Mouse (Mus musculus) CD4-positive, CD25-positive, alpha-beta regulatory T cell, adult 4 months (primary cell): Measurements from ENCODE around the gene Cd2. TPM values are rescaled to one million over a fixed set of nuclear protein-coding genes. Genes with fewer than 3 reads are reported as not detected.

ENCODE experiments used
- ATAC-seq: one replicate; pipeline ENCODE4 v1.8.0; 2017
- polyA plus RNA-seq, 2 experiments: library from polyadenylated mRNA; unstranded; fragments of 100-300 nt; shearing (Covaris generic); gene quantifications; one replicate each; pipeline ENCODE4 v1.2.1; 2017

The Cd2 gene
- polyA plus RNA-seq, 2 experiments from 2014 or later, result 1,558 to 1,756 TPM

DNA sequence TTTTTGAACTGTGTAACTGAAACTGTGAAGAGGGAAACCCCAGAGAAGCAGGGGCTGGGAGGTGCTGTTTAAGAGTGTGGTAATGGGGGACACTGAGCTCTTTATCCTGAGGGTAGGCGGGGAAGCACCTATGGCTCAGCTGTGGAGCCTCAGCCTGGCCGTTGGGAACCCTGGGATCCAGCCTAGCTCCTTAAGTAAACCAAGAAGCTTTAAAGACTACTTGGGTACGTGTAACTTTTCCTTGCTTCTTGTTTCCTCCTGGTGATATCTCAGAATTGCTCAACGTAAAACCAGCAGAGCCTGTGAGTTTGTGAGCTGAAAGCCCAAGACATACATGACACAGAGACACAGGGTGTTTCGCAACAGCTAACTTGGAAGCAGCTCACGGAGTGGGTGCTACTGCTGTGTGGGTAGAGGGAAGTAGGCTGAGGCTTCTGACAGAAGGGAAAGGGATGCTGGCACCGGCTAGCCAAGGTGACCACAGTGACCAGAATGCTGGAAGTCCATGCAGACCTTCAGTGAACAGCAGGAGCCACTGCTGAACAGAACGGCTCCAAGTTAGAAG lies 5.9 kb upstream of the Cd2 start:
- no peak for ATAC-seq

DNA sequence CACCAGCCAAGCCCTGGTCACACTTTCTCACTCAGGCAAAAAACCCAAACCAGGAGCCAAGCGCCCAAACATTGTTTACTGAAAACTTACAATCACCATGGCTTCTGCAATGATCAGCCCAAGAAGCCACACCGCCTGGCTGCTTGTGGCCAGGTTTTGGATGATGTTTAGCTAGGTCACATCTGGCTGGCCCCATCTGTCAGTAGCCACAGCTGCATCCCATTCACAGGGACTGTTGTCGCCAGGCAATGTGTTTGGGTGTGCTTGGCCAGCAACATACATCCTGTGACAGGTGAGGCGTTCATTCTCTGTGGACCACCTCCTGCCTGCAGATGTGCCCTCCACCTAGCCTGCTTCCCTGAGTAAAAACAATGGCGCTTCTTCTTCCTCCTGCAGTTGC lies 4.9 kb upstream of the Cd2 start:
- no peak for ATAC-seq

DNA sequence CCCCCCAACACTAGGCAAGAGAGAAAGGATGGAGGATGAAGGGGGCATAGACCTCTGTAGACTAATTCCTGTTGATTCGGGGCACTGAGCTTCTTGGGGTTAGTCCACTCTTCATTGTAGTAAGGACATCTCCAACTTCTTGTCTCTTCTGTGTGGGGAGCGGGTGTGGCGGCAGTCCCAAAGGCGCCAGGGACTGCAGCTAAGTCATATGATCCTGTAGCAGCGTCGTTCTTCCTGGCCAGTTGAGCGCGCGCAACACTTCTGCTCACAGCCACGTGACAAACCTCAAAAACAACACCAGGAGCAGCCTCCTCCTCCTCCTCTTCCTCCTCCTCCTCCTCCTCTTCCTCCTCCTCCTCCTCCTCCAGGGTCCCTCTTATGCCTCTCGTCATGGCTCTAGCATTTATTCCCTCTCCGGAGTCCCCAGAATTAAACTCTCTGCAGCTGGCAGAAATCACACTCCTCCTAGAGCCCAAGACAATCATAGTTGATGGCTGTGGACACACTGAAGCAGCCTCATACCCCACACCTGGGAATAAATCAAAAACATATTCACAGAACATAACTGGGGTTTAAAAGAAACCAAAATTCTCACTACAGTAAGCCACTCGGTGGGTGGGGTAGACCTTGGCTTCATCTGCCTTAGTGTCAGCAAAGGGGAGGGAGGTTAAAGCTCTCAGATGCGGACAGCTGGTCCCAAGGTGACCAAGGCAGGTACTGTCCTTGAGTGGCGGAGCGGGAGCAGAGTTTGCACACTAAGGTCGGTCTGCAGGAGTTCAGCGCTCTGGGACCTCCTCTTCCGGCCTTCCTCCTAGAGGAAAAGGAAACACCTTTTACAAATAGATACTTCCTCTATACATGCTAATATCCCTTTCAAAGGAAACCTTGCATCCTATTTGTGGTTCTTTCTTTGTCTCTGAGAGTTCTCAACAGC lies 3.1 kb upstream of the Cd2 start:
- ATAC-seq, result peak; percentile 10

DNA sequence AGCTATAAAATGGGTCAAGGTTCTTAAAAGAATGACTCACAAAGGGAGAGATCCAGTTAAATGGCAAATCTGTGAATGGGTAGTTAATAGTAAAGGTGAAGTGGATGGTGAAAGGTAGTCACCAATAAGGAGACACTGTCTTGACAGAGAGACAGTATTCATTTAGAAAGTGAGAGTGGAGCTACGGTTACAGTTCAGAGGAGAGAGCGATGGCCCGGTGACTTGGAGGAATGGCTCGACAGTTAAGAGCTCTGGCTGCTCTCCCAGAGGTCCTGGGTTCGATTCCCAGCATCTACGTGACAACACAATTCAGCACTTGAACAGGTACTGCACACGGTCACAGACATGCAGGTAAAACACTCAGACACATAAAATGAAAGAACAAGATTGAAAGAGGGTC lies 2.3 kb upstream of the Cd2 start:
- ATAC-seq, result no peak

DNA sequence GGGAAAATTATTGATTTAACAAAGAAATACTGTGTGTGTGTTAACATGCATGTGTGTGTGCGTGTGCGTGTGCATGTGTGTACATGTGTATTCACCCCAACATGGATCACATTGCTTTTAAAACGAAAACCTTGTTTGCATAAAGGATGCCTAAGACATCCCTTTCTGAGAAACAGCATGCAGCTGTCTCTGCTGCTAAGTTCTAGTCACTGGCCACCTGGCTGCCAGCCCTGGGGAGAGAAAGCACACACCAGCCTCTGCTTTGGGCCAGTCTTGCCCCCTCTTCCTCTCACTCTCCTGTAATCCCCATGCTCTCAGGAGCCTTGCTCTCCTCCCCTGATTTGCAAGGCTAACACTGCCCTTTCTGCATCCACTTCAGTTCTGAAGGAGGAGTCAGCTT lies 1.7 kb upstream of the Cd2 start:
- no peak for ATAC-seq

DNA sequence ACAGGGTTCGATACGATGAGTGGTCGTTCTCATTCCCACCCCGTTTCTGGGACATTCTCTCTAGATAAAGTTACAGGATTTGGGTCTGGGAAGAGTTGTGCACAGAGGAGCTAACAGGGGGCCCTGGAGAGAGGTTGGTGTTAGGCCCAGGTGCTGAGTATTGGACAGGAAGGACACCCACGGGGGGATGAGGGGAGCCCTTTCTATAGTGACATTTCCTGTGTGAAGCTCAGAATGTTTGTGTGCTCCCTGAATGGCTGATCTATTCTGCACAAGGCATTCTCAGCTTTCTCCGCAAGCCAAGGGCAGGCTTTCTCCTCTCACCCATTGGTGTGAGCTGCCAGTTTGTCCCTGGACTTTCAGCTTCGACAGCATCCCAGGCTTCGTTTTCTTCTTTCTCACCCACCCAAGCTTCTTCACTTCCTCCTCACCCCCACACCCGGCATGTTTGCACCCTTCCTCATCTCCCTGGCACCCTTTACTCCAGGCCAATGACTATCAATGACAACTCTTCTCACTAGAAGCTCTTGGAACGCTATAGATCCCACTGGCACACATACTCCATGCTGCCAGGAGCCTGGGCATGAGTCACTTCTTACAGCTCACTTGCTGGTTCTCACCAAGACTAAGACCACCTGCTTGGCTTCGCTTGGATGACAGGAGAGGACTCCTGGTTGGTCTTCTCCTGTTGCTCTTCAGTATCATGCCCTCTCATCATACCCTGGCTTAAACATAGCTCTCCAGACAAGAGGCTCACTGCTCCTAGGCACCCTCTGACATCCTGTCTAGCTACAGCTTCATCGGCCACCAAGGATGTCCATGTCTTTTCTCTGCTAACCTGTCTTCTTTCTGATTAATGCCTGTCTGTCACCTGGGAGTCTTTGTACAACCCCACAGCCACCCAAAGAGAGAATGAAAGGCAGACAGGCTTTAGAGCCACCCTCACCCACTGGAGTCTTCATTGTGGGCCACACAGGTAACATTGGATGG lies 1.1 kb downstream of the Cd2 start:
- ATAC-seq, result peak; percentile 30

DNA sequence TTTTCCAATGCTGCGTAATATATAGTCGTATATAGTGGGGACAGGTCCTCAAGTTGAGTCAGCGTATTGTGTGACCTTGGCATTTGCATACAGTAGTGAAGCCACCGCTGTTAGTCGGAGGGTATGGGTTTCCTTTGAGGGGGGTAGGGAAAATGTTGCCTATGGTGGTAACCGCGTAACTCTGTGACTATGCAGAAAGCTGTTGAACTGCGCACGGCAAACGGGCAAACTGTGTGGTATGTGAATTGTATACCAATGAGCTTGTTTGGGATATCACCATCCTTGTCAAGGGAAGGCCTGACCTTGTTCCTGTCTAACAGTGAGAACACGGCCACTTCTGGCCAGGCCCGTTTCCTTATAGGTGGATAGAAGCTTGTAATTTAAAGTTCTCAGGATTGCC lies 1.9 kb downstream of the Cd2 start:
- peak; percentile 18 for ATAC-seq

DNA sequence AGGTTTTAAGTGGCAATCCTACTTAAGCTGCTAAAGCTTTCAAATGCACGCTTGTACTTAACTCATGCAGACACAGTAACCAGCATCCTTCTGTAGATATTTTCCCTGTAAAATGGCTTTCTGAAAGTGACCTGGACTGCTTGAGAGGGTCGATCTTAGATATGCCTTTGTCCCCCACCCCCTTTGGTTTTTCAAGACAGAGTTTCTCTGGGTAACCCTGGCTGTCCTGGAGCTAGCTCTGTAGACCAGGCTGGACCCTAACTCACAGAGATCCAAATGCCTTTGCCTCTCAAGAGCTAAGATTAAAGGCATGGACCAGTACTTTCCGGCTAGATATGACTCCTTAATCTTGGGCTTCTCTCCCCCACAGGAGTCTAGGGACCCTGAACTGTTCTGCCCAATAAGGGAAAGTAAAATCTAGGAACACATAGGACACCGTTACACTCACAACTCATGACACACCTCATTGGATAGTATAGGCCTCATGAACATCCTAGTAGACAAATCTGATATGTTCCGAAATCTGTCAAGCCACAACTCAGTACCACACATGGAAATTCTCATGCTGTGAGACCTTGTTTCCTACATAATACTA lies 2.6 kb downstream of the Cd2 start:
- ATAC-seq, result no peak

DNA sequence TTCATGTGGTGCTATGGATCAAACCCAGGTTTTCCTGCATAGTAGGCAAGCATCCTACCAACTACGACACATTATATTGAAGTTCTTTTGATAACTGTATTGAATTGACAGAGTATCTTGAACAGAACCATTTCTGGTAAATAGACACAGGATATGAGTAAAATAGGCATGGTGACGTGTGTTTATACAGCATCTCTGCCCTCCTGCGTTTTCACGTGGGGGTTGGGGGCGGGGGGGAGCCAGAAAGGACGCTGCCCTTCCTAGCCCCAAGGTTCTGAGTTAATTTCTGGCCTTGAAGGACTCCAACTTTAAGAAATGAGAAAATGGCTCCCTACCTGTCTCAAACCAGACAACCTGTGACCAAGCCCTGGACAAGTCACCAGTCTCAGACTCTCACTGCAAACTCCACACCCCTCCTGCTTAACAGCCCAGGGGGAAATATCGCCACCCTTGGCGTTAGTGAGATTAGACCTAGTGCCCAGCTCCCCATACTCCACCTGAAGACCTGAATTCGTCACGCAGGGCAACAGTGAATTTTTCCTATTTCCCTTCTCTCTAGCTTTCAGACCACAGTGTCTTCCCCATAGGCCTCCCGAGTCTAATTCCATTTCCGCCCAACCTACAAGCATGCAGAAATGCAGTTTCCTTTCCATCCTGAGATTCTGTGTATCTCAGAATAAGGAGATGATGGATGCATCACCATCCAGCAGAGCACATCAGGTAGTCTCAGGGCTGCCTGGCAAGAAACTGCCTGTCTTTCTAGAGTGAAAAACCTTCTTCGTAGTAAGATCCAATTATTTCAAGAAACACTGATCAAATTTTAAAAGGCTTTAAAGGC lies 3.7 kb downstream of the Cd2 start:
- peak; percentile 40 for ATAC-seq

DNA sequence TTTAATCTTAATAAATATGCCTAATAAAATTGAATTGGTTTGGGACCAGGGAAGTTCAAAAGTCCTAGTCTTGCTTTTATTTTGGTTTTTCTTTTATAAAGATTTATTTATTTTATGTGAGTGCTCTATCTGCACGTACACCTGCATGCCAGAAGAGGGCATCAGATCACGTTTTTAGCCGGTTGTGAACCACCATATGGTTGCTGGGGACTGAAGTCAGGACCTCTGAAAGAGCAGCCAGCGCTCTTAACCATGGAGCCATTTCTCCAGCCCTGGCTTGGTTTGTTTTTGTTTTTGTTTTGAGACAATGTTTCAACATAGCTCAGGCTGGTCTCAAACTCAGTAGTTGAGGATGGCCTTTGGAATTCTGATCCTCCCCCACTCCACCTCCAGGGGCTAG lies 4.3 kb downstream of the Cd2 start:
- ATAC-seq, result no peak

DNA sequence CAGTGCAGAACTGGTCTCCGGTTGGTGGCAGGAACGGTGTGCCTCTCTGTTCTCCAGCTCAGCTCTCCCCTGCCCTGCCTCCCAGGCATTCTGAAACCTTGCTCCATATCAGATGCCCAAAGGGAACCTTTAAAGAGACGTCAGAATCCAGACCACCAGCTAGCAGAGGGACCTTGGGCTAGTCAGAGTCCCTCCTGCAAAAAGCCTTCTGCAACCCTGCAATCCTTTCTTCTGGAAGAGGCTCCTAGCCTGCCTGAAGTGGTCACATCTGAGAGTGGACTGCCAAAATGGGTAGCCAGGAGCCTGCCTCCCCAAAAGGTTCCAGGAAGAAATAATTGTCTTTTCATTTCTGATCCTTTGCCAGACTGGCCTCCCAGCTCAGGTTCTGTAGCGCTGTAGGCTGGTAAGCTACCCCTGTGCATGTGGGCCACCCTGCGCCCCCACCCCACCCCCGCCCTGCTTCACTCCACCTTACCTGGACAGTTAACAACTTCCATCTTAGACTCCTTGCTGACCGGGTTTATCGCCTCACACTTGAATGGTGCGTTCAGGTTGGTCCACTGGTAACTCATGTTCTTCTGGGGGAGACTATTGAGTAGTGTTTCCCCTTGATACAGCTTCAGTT lies 5.1 kb downstream of the Cd2 start:
- no peak for ATAC-seq

DNA sequence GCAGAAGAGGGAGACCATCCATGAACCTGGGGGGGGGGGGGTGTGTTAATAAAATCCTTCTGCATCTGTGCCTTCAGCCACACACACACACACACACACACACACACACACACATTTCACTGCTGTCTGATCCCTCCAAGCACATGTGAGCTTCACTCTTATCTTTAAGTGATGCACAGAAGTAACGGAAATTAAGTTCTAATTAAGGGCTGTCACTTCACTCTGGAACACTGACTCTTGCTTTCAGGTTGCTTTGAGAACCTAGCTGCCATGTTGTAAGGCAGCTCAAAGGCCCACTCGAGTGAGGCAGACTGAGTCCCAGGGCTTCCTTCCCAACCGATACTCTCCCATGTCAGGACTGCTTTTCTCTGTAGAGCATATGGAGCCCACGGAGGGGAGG lies 5.9 kb downstream of the Cd2 start:
- no peak for ATAC-seq

DNA sequence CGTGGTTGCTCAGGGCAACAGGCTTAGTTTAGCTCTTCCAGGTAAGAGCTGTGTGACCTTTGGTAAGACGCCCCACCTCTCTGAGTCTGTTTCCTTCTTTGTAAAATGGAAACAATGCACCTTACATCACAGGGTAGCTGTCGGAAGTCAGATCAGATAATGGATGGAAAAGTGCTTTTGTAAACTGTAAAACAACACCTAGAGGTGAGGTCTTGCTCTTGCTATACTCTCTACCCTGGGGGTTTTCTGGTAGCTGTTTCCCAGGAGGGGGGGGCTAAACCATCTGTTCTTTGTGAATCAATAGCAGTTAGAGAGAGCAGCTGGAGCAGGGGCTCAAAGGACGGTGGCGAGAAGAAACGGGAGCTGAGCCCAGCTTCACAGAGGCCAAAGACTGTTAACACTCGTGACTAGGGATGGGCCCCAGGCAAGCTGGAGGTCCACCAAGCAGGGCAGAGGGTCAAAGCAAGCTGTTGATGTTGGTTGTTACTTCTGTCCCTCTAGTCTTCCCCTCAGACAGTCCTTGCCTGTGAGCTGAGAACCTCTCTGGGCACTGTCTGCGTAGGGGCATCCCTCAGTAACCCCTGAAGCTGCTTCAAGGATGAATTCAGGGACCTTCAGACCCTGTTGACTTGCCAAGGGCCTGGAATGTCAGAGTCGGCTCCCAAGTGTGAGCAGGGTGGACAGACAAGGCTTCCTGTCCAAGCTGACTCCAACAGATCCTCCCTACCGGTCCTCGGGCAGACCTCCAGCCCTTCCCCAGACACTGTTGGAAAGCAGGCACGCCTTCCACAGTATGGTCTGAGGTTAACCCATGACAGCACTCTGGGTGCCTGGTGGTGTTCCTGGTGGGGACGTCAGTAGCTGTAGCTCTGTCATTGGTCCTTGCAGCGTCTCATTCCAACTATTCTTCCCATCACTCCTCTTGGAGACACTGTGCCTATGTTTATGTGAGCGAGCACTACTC lies 7.1 kb downstream of the Cd2 start:
- ATAC-seq, result peak; percentile 68

DNA sequence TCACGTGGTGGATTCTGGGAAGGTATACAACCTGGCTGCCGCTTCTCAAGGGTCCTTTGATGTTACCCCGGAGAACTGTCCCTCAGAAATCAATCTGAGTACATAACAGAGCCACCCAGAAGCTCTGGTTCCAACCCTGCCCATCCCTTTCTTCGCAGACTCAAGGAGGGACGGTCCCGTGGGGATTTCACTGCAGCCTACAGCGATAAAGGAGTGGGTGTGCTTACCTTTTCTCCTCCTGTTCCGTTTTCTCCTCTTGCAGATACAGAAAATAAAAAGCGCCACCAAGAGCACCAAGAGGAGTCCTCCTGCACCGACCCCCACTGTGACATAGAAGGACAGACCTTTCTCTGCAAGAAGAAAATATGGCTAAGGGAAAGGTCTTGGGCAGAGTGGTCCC lies 8.2 kb downstream of the Cd2 start:
- peak; percentile 16 for ATAC-seq

DNA sequence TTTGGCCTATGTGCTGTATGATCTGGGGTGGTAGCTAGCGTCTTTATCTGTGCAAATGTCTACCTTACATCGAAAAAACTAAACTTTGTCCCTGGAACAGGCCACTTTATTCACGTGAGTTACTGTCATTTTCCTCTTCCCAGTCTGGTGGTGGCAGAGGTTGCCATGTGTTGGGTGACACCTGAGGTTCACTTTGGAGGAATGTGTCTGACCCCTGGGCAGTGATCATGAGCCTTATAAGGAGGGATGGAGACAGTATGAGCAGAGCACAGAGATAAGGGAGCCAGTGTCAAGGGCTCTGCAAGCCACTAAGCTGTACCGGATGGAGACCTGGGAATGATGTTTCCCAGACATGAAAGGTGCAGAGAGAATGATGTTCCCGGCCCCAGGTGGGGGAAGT lies 9.3 kb downstream of the Cd2 start:
- ATAC-seq, result no peak

DNA sequence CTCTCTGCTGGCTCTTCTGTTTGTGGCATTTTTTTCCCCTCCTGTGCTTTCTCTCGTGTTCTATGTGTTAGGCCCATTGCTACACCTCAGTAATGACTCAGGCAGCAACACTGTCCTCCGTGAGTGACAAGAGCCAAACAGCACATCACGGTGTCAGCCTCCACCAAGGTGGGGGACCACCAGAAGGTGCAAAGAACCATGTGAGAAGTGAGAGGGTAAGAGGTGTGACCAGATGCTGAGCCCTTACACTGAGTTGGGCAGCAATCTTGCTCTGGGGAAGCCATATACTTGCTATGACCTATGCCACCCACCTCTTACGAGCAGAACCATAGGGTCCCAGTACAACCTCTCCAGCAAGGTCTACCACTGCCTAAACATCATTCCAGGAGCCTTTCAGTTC lies 9.9 kb downstream of the Cd2 start:
- ATAC-seq, result no peak

DNA sequence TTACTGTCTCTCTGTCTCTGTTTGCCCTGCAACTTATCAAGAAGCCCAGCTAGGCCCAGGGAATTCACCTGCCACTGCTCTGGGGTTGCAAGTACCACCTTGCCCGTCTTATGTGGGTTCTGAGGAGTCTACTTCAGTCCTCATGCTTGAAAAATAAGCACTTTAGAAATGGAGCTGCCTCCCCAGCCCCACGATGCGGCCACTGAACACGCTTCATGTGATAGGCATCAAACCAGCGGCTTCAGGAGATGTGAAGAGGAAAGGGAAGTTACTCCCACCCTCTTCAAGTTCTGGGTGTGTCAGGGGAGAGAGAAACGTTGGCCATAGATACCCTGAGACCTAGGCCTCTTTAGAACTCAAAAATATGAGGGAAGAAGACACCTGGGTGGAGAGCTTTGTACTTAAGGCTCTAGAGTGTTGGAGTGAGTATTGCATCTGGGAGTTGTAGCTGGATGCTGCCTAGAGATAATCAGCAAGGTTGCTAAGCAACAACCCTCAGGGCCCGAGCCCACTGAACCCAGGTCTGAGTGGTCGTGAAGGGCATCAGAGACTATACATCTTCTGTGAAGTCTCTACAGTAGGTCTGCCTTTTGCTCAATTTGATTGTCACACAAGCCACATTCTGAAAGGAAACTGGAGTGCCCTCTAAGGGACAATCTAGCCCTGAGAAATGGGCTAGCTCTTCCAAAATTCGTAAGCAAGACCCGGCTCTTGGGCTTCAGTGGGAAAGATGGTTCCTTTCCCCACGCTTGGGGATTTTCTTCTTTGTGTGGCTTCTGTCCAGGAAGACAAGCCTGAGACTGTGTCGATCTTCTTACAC lies 11.0 kb downstream of the Cd2 start:
- ATAC-seq, result no peak

DNA sequence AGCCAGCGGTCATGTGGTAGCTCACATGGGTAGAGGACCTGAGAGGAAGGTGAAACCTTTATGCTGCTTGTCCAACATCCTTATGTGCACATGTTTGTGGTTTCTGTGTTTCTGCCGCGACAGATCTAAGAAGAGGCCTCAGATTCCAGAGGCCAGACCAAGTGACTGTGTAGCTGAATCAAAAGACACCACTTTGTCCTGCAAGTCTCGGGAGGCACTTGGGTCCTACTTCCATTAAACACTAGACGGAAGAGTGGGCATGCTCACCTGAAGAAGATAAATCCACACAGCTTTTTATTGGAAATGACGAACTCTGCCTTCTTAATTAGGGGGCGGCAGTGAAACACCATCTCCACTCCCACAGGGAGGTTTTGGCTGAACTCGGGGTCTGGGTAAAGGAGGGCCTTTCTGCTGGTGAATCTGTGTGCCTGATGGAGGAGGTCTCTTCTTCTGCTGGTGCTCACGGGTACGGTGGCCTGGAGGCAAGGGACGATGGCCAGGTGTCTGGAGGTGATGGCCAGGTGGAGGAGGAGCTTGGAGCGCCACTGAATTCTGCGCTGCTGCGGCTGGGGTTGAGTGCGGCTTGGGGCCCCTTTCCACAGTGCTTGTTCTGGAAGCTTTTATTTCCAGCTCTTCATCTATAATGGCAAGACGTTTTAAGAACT lies 12.0 kb downstream of the Cd2 start:
- ATAC-seq, result no peak

DNA sequence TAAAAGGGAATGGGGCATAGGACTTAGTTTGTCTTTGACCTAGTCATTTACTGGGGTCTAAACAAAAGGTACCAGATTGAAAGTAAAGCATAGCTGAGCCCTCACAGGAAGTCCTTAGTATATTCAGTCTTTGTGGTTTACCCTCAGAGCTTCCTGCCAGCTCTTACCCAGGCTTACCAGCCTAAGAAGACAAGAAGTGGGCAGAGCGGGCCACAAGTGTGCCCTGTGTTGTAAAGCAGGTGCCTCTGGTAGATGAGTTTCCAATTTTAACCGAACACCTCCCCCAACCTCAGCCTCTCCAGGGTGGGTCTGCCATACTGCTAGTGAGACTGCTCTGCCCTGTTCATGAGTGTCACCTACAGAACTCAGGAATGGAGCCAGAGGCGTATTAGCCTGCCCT lies 12.9 kb downstream of the Cd2 start:
- ATAC-seq, result peak; percentile 79
